Mouse (Mus musculus): ENCODE data around the gene Sowahc.

Sowahc gene

GRCm38 (mm10) chr10:59256533-59256932 is 34.8 kb downstream of the Sowahc start:
- no peak for DNase-seq

DNA sequence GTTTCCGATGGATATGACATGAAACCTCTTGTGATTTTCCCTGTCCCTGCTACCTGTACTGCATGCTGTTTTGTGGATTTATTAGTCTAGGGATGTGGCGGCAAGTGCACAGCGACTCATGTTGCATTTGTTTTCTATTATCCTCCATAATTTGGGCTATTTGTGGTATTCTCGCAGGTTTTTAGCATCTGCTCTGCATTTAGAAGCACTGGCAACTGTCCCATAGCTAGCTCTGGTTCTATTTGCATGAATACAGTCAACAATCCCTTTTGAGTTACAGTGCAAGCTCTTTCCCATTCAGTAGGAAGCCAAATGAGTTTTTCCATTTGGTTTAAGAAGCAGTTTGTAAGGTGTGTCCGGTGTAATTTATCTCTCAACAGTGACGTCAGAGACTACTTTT is 37.8 kb downstream of the Sowahc start:
- DNase-seq: no peak

DNA sequence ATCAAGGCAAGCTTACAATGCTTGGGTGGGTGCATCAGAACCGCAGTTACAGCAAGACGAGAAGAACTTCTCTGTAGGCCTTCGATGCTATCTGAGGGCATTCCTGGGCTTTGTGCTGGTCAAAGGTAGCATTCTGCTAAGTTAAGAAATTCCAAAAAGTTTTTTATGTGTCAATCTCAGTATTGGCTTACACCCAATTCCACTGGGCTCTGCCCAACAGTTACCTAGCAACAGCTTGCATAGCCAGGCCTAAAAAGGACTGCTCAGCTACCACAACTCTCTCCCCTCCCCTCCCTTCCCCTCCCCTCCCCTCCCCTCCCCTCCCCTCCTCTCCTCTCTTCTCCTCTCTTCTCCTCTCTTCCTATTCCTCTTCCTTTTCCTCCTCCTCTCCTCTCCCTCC is 39.9 kb downstream of the Sowahc start:
- DNase-seq: no peak

- DNase-seq: no peak
These were observed 40.3 kb downstream of the Sowahc start for GRCm38 (mm10) chr10:59262021-59262420.

DNA sequence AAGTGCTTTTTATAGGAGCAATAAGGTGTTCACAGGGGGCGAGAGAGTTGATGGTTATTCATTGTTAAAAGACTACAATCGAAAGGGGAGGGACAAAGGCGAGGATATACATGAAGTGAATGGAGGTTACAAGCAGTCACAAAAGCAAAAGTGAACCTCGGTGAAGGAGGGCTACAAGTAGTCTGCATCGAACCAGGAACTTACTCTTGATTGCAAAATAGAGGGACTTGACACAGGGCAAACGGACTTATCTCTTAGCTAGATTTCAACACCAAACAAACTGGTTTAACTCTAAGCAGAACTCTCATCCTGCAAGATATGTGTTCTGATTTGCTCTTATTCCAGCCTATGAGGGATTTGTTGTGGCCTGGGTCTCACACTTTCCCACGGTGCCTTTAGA is 41.2 kb downstream of the Sowahc start:
- DNase-seq: no peak

- no peak for DNase-seq
These were observed 43.3 kb downstream of the Sowahc start for GRCm38 (mm10) chr10:59265067-59265466.

- no peak for DNase-seq
These were observed 43.9 kb downstream of the Sowahc start for GRCm38 (mm10) chr10:59265674-59266073.

DNA sequence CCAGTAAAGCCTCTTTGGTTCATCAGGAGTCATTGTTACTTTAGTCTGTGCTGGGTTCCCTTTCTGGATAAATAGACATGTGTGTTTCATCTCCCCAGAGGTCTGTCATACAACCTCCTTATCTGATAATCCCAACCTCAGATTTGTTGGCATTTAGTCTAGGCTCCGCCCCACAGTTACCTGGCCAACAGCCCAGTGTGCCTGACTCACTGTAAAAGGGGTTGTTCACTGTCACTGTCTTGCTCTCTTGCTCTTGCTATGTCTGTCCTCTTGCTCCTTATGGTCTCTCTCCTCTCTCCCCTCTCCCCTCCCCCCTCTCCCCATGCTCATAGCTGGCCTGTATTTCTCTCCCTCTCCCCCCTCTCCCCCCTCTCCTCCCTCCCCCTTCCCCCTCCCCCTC is 44.3 kb downstream of the Sowahc start:
- DNase-seq: no peak

GRCm38 (mm10) chr10:59267275-59267674 is 45.5 kb downstream of the Sowahc start:
- DNase-seq: no peak

GRCm38 (mm10) chr10:59268109-59268508 is 46.4 kb downstream of the Sowahc start:
- no peak for DNase-seq

- DNase-seq: no peak
These were observed 47.0 kb downstream of the Sowahc start for GRCm38 (mm10) chr10:59268754-59269153.

DNA sequence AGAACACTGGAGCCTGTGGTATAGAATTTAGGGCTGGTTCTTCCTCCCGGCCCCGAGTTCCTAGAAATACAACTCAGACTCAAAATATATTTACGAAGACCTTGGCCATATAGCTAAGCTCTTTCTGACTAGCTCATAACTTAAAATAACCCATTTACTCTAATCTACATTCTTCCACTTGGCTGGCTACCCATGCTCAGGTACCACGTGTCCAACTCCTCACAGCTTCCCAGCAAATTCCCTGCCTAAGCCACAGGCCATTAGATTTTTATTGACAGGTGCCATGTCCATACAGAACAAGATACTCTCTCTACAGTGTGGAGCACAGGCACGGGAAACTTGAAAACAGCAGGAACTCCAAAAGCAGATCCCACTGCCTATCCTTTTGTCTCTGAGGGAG is 54.0 kb downstream of the Sowahc start:
- DNase-seq: no peak
